Mouse (Mus musculus): ENCODE results near the gene Dppa3.
"Not testable (repeated sequence)": the region's sequence is repeated elsewhere in the genome, so short reads cannot be mapped to it uniquely, and the experiment has no call there.

The Dppa3 gene

GRCm38 (mm10) chr6:122612426-122612825 is 13.8 kb upstream of the Dppa3 start:
- DNase-seq, result no peak

GRCm38 (mm10) chr6:122614047-122614446 is 12.2 kb upstream of the Dppa3 start:
- DNase-seq, result peak; percentile 47

- DNase-seq, result no peak
Measured at GRCm38 (mm10) chr6:122616022-122616421, 10.2 kb upstream of the Dppa3 start.

- DNase-seq, result no peak
Measured at GRCm38 (mm10) chr6:122621066-122621465, 5.1 kb upstream of the Dppa3 start.

GRCm38 (mm10) chr6:122624480-122624879 is 1.7 kb upstream of the Dppa3 start:
- DNase-seq, result no peak

GRCm38 (mm10) chr6:122625156-122625555 is 1.1 kb upstream of the Dppa3 start:
- DNase-seq, result no peak

GRCm38 (mm10) chr6:122627469-122628108 is 1.4 kb downstream of the Dppa3 start:
- peak; percentile 28 for DNase-seq

GRCm38 (mm10) chr6:122633411-122633810 is 7.2 kb downstream of the Dppa3 start:
- peak; percentile 59 for DNase-seq

GRCm38 (mm10) chr6:122635315-122635714 is 9.1 kb downstream of the Dppa3 start:
- peak; percentile 69 for DNase-seq

GRCm38 (mm10) chr6:122636666-122637065 is 10.5 kb downstream of the Dppa3 start:
- peak; percentile 15 for DNase-seq

- DNase-seq, result not testable (repeated sequence)
Measured at GRCm38 (mm10) chr6:122637566-122637965, 11.4 kb downstream of the Dppa3 start.

GRCm38 (mm10) chr6:122644196-122644595 is 18.0 kb downstream of the Dppa3 start:
- not testable (repeated sequence) for DNase-seq

GRCm38 (mm10) chr6:122649903-122650302 is 23.7 kb downstream of the Dppa3 start:
- no peak for DNase-seq

GRCm38 (mm10) chr6:122650398-122650980 is 24.3 kb downstream of the Dppa3 start:
- peak; percentile 57 for DNase-seq

- DNase-seq, result peak; percentile 69
Measured at GRCm38 (mm10) chr6:122654301-122654700, 28.1 kb downstream of the Dppa3 start.

GRCm38 (mm10) chr6:122657630-122658029 is 31.4 kb downstream of the Dppa3 start:
- DNase-seq, result peak; percentile 44

- DNase-seq, result peak; percentile 20
Measured at GRCm38 (mm10) chr6:122659567-122659966, 33.4 kb downstream of the Dppa3 start.

- peak; percentile 37 for DNase-seq
Measured at GRCm38 (mm10) chr6:122660601-122661379, 34.6 kb downstream of the Dppa3 start.

GRCm38 (mm10) chr6:122662551-122663264 is 36.5 kb downstream of the Dppa3 start:
- DNase-seq, result peak; percentile 15

- no peak for DNase-seq
Measured at GRCm38 (mm10) chr6:122663596-122664206, 37.5 kb downstream of the Dppa3 start.

- peak; percentile 9 for DNase-seq
Measured at GRCm38 (mm10) chr6:122665866-122666265, 39.7 kb downstream of the Dppa3 start.

- DNase-seq, result no peak
Measured at GRCm38 (mm10) chr6:122667715-122668114, 41.5 kb downstream of the Dppa3 start.

- DNase-seq, result no peak
Measured at GRCm38 (mm10) chr6:122668823-122669222, 42.6 kb downstream of the Dppa3 start.

All from lung, postnatal 36 days (tissue).